Mouse (Mus musculus) telencephalon, adult 2 months (tissue): ENCODE measurements around the gene Wdr20.
"Not testable (repeated sequence)": the region's sequence is repeated elsewhere in the genome, so short reads cannot be mapped to it uniquely, and the experiment has no call there.

Experiments
- DNase-seq: peaks from one replicate; pipeline ENCODE4 v3.0.0-alpha.2; 2011; ENCODE audit warnings: low read depth, low spot score

The Wdr20 gene

DNA sequence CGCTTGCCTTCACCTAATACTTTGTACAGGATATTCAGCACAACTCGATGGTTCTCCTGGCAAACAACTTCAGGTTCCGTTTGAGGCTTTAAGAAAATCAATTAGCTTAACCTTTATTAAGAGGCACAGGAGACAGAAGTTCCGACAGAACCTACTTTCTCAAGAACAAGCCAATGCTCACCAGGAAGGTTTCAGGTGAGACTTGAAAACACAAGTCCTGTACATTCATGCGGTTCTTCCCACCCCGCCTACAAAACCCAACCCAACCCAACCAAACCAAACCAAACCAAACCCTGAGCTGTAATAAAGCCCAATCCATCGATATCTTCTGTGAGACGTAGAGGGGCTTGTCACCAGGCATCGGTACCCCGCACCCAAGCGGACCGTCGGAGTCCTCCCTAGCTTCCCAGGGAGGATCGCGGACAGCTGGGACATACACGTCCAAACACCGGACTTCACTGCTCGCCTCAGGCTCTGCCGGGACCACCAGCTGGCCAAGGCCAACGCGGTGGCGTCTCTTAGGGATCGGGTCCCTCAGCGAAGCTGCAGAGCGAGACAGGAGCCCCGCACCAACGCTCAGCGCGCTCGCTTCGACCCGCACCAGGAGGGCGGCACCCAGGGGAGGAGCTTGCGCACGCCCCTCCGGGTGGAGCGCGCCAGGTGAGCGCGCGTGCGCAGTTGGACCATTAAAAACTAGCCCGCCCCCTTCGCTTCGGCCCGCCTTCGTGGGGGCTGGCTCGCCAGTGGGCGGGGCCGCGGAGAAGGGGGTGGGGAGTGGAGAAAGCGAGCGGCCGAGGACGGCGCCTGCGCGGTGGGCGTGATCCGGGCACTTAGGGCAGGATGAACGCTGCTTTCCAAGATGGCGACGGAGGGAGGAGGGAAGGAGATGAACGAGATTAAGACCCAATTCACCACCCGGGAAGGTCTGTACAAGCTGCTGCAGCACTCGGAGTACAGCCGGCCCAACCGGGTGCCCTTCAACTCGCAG lies at the start of gene Wdr20:
Gene Wdr20, plus strand, starts transcription at position 775 of the 988 bp plus-strand sequence.
- peak; percentile 89 for DNase-seq

DNA sequence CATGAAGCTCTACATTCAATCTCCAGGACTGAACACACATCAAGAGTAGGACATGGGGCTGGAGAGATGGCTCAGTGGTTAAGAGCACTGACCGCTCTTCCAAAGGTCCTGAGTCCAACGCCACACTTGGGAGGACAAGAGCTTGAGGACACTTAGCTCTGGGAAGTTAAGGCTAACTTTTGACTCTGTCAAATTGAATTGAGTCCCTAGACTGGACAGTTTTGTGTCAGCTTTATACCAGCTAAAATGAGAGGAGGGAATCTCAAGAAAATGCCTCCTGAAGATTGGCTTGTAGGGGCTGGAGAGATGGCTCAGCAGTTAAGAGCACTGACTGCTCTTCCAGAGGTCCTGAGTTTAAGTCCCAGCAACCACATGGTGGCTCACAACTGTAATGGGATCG lies 48.8 kb upstream of the Wdr20 start:
- DNase-seq: not testable (repeated sequence)

DNA sequence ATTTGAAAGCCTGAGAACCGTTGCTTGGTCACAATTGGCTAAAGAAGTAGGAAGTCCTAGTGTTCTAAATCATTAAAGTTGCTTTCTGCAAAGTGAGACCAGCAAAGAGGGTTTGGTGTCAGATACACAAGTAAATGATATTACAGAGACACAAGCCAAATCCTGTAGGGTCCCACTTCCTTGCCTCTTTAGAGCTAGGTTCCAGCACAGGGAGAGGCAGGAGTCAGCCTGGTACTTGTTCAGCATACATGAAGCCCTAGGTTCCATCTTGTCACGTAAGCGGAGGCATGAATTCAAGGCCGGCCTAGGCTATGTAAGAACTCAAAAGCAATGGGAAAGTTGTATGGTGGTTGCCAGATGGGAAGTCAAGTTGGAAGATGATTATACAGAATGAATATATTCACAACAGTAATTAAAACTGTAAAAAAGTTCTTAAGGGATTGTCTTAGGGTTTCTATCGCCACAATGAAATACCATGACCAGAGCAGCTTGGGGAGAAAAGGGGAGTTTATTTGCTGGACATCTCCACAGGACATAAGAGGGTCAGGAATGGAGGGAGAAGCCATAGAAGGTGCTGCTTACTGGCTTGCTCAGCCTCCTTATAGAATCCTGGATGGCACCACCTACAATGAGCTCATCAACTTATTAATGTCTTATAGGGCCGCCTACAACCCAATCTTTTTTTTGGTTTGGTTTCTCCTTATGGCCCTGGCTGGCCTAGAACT lies 47.7 kb upstream of the Wdr20 start:
- no peak for DNase-seq

DNA sequence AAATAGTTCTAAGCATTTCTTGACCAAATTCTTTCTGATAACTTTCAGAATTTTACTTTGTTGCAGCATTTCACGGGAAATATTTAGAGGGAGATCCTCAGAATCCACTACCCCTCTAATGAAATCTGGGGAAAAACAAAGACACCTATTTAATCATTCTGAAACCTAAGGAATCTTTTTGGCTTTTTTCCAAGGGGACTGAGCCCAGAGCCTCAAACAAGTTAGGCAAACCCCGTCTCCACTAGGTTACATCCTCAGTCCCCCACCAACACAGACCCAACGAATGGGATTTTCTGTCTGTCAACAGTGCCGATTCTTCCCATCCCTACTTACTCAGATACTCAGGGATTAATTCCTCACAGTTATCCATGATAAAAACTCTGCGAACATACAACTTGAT lies 44.4 kb upstream of the Wdr20 start:
- not testable (repeated sequence) for DNase-seq

DNA sequence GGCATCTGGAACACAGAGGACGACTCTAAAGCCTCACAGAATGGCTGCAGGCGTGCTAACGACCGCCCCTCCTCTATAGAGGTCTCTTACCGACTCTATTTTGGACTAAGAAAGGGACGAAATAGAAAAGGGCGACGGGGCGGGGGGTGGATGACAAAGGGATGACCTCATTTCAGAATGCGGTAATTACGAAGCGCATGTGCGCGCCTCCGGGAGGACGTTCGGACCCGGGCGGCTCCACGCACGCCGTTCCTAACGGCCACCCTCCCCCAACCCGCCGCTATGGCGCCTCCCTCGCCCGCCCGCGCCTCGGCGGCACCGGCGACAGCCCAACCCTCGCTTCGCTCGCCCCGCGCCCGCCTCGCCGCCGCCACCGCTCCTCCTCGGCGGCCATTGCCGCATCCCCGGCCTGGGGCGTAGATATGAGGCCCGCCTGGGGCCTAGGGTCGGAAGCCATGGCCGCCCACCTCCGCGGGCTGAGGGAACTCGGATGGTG lies 42.0 kb upstream of the Wdr20 start:
- peak; percentile 42 for DNase-seq

DNA sequence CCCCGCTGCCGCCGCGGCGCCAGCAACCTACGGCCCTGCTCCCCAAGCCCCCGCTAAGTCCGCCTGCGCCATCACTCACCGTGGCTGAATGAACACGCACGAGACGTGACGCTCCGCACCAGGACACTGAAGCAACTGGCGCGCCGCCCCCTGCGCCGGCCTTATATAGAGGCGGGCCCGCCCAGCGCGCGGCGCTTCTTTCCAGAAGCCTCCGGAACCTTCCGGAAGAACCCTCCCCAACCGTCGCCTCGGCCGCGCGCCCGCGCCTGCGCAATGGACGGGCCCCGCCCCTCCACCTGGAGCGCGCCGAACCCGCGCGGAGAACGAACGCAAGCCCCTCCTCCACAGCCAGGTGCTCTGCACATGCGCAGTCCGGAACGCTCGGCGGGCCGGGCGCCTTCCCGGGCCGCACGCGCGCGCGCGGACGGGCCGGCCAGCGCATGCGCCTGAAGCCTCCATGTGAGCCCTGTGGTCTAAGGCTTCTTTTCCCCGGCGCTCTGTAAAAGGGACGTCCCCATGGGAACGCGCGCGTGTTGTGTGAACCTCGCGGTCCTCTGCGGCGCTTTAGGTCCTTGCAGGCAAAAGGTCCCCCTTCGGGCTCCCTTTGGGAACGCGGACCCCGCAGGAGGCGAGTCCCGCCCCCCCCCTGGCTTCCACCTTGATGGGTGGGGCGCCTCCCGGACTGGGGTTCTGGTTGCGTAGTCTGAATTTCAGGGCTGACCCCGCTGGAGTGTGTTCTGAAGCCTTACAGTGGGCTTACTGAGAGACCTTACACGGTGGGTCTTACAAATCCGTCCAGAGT lies 41.4 kb upstream of the Wdr20 start:
- peak; percentile 69 for DNase-seq

DNA sequence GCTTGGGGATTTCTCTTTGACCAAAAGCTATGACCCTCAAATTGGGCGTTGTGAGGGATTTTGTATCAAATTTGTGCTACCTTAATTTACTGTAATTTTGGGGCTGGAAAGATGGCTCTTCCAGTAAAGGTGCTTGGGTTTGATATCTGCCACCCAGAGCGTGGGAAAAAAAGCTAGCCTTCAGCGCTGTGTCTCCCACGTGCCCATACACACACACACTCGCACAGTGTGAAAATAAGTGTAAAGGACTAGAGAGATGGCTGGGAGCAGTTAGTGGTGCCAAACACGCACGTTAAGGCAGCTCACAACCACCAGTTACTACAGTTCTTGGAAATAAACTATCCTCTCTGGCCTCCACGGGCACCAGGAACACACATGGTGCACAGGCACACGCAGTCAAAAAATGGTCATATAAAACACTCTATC lies 40.8 kb upstream of the Wdr20 start:
- DNase-seq: no peak

DNA sequence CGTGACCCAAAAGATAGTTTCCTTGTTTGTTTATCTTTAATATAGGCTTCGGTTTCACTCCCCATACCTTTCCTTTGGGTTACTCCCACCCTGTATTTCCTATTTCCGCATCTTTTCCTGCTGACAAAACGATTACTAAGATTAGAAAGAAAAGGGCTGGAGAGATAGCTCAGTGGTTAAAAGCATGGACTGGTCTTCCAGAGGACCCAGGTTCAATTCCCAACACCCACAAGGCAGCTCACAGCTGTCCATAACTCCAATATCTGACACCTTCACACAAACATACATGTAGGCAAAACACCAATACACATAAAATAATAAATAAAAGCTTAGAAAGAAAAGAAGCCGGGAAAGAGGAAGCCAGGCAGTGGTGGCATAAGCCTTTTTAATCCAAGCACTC lies 40.3 kb upstream of the Wdr20 start:
- DNase-seq: no peak

DNA sequence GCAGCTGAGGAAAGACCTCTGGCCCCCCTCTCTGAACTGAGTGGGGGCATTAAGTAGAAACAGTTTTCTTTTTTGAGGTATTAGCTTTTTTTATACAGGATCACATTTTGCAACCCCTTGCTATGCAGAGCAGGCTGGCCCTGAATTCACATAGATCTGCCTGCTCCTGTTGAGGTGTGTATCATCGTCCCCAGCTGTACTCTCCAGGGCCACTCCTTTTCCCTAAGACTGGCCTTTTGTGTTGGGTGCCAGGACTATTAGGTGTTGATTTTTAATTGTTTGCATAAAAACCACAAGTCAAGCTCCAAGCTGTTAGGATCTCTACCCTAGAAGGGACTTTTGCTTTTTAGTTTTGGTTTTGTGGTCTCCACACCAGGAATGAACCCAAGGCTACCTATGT lies 39.7 kb upstream of the Wdr20 start:
- no peak for DNase-seq

DNA sequence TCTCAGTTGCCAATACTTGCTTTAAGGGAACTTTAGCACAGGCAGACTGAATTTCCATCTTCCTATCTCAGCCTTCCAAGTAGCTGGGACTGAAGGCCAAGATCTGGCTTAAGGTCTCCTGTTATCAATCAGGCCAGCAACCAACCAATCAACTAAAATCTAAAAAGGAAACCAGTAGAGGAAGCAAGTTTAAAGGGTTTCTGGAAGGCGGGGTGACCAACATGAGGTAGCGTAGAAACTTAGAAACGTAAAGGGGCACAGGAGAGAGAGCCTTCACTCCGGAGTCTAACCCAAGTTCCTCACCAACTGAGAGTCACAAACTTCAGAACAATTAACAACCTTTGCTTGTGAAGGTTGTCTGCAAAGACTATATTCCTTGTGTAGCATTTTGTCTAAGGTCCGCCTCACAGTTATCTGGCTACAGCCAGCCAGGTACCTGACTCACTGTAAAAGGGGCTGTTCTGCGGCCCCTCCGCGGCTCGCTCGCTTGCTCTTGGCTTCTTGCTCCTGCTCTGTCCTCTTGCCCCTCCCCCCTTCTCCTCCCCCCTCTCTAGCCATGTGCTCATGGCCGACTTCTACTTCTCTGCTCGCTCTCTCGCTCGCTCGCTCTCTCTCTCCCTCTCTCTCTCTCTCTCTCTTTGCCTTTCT lies 39.1 kb upstream of the Wdr20 start:
- no peak for DNase-seq

DNA sequence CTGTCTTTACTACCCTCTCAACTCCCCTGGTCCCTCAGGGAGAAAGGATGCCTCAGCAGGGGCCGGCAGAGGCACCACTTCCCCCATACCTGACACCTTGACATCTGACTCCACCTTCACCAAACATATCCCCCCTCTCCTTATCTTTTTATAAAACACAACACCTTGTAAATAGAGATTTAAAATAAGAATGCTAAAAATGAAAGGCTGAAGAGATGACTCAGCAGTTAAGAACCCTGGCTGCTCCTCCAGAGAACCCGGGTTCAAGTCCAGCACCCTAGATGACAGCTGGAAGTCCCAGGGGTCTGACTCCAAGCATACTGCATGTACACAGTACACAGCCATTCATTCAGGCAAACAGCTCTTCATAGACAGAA lies 38.6 kb upstream of the Wdr20 start:
- no peak for DNase-seq

DNA sequence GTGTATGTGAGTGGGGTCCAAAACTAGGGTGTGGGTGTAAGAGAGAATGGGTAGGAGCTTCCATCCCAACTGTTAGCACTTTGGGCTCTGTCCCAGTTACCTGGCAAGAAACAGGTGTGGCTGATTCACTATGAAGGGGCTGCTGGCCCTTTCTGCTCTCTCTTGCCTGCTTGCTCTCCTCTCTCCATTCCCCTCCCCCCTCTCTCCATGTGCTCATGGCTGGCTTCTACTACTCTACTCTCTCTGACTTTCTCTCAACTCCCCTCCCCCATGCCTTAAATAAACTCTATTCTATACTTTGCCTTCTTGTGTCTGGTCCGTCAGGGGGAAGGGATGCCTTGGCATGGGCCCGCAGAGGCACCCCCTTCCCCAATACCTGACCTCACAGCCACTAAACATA lies 37.0 kb upstream of the Wdr20 start:
- no peak for DNase-seq

DNA sequence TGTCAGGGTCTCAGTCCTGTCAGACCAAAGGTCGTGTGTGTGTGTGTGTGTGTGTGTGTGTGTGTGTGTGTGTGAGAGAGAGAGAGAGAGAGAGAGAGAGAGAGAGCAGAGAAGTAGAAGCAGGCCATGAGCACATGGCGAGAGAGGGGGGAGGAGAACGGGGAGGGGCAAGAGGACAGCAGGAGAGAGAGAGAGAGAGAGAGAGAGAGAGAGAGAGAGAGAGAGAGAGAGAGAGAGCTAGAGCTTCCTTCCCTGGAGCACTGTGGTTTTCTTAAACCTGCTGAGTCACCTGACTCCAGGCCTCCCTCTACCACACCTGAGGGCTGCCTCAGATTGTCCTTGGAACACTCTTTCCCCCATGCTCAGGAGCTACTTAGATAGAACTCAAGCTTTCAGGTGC lies 36.4 kb upstream of the Wdr20 start:
- DNase-seq: not testable (repeated sequence)

DNA sequence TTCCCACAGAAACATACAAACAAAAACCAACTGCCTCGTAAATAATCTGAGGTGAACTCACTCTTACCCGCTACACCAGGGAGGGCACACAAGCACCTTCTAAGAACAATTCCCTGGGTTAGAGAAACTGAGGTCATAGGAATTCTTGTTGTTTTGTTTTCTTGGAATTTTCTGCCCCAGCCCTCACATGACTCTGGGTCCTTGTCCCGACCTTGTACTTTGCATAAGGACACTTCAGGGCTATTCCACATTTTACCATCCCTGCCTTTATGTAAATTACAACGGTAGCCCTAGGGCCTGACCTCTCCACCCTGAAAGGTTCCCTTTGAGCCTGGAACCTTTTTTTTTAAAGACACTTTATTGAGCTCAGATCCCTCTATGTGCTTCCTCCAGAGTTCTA lies 35.2 kb upstream of the Wdr20 start, which contains the start of gene Hsp90aa1:
Gene Hsp90aa1, minus strand, starts transcription at position 173 of the 400 bp plus-strand sequence.
- DNase-seq: no peak

DNA sequence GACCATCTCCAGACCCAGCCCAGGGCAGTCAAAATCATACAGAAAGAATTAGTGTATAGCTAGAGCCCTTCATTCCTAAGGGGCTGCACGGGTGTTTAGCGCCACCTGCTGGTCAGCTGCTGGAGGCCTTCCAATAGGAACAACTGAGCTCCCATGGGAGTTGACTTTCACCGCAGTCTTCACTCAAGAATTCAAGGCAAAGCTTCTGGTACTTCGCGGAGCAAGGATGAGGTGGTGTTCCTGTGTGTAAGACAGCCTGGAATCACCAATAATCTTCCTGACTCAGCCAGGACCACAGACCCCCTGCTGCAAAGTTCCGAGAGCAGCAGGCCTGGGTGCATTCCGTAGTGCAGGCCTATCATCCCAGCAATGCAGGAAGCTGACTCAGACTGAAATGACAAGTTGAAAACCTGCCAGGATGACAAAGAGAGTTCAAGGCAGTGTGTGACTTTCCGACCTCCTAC lies 34.7 kb upstream of the Wdr20 start:
- peak; percentile 43 for DNase-seq

DNA sequence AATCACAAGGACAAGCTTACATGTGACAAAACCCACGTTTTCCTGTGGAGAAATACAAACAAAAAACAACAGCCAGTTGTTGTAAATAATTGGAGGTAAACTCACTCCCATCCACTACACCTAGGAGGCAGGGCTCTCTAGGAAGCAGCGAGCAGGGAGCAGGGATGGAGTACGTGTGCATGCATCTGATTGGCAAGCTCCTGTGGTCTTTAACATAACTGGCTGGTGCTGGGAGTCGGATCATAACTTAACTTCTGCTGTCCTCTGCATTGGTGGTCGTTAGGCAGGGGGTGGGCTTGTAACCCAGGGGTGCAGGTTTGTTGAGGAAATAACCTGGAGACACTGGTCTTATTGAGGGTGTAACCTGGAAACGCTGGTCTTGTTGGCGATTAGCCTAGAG lies 34.1 kb upstream of the Wdr20 start:
- DNase-seq: no peak

DNA sequence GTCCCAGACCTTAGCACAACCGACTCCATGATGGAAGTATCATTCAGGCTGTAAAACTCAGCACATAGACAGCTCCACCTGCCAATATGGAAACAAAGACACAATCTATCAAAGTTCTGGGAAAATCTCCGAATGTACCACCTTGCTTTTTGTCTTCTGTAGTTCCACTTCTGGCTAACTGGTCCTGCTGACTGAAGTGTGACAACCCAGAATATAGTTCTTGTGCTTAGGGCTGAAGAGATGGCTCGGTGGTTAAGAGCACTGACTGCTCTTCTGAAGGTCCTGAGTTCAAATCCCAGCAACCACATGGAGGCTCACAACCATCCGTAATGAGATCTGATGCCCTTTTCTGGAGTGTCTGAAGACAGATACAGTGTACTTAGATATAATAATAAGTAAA lies 32.3 kb upstream of the Wdr20 start:
- DNase-seq: not testable (repeated sequence)

DNA sequence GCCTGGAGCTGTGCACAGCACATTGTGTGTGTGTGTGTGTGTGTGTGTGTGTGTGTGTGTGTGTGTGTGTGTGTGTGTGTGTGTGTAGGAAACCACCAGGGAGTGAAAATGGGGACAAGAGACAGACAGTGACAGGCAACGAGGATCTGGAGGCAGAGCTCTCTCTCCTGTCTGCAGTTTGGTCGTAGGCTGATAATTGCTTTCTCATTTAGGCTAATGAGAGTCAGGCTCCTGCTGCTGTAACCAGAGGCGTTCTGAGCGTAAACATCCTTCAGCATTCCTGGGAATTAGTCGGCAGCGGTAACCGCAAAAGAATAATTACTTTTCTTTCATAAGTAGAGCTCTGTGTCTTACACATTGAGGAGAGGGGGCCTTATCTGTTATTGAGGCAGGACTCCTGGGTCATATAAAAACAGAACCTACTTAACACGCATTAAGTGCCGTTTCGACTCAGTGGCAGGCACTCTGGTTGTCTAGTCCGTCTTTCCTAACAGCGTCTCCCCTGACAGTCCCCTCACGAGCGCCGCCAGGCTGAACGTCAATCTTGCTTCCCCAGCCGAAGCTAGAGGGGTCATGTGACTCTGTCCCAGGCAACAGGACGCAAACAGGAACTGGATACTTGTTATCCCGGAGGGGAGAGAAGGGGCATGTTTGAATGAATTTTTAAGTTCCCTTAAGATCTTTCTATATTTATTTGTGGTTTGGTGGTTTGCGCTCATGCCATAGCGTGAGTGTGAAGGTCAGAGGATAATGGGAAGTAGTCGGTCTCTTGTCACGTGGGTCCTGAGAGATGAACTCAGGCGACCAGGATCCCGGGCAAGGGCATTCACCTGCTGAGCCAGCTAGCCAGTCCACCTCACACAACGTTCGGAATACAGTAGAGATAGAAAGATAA lies 31.2 kb upstream of the Wdr20 start:
- DNase-seq: peak; percentile 28

DNA sequence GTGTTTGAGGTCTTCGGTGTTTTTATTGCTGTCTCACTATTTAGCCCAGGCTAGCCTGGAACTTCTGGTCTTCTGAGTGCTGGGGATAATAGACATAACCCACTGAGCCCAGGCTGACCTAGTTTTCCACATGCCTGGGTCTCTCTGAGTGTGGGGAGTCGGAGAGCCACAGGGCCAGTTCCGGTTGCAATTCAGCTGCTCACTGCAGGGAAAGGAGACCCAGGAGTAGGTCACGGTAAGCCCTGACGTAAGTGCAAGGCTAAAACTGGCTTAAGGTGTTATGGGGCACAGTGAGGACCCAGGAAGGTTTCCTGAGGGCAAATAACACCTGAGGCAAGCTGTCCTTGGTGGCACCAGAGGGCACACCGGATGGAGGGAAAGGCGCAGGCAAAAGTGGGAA lies 30.3 kb upstream of the Wdr20 start:
- DNase-seq: no peak

DNA sequence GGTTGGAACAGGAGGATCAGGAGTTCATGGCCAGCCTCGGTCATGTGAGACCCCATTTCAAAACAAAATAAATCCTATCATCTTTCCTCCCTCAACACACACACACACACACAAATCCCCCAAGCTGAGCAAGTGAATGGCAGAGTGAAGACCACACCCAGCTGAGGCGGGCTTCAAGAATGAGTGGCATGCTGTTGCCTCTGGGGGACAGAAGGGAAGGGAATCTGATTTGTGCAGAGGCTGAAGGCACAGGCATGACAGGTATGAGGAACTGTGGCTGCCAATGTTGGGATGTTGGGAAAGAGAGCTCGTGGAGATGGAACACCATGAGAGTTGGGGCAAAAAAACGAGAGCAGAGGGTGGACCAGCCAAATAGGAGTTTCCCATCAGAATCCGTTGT lies 26.5 kb upstream of the Wdr20 start:
- DNase-seq: no peak
